Mouse (Mus musculus): ENCODE data around the gene Vmn1r79. TPM values are rescaled to one million over a fixed set of nuclear protein-coding genes. Genes with fewer than 3 reads are reported as not detected.

Gene Vmn1r79
- polyA plus RNA-seq (2017; shearing (Covaris generic)): not detected

GRCm38 (mm10) chr7:12170979-12171378 is at the start of gene Vmn1r79:
TSS of gene Vmn1r79 (plus strand) at chr7:12171279.

GRCm38 (mm10) chr7:12149957-12150356 is 21.1 kb upstream of the Vmn1r79 start, which contains the start of gene Vmn1r78:
TSS of gene Vmn1r78 (plus strand) at chr7:12150257.

GRCm38 (mm10) chr7:12188986-12189385 is 17.9 kb downstream of the Vmn1r79 start, which contains the start of gene Vmn1r80:
TSS of gene Vmn1r80 (plus strand) at chr7:12189286.

Other genes starting within 250 kb of the Vmn1r79 start
- 0.12 TPM for gene Vmn1r76, start 233.1 kb upstream of the Vmn1r79 start, polyA plus RNA-seq (2017; shearing (Covaris generic))
- 0.06 TPM for gene Vmn1r77, start 134.5 kb upstream of the Vmn1r79 start, polyA plus RNA-seq (2017; shearing (Covaris generic))
- gene Vmn1r78, start 21.0 kb upstream of the Vmn1r79 start, polyA plus RNA-seq (2017; shearing (Covaris generic)): 0.14 TPM
- 0.10 TPM for gene Vmn1r80, start 18.0 kb downstream of the Vmn1r79 start, polyA plus RNA-seq (2017; shearing (Covaris generic))
- gene Vmn1r81, start 97.0 kb downstream of the Vmn1r79 start, polyA plus RNA-seq (2017; shearing (Covaris generic)): 0.04 TPM
- gene Vmn1r82, start 129.2 kb downstream of the Vmn1r79 start, polyA plus RNA-seq (2017; shearing (Covaris generic)): not detected
- gene Vmn1r83, start 158.2 kb downstream of the Vmn1r79 start, polyA plus RNA-seq (2017; shearing (Covaris generic)): not detected
- not detected for gene Vmn1r84, start 198.0 kb downstream of the Vmn1r79 start, polyA plus RNA-seq (2017; shearing (Covaris generic))

All from effector memory CD4-positive, alpha-beta T cell, adult 5 months (primary cell).